Mouse (Mus musculus): ENCODE results near the gene Erbb2.
A peak's percentile ranks its signal among the peaks of the same experiment; 100 is the strongest.

Gene Erbb2

DNA sequence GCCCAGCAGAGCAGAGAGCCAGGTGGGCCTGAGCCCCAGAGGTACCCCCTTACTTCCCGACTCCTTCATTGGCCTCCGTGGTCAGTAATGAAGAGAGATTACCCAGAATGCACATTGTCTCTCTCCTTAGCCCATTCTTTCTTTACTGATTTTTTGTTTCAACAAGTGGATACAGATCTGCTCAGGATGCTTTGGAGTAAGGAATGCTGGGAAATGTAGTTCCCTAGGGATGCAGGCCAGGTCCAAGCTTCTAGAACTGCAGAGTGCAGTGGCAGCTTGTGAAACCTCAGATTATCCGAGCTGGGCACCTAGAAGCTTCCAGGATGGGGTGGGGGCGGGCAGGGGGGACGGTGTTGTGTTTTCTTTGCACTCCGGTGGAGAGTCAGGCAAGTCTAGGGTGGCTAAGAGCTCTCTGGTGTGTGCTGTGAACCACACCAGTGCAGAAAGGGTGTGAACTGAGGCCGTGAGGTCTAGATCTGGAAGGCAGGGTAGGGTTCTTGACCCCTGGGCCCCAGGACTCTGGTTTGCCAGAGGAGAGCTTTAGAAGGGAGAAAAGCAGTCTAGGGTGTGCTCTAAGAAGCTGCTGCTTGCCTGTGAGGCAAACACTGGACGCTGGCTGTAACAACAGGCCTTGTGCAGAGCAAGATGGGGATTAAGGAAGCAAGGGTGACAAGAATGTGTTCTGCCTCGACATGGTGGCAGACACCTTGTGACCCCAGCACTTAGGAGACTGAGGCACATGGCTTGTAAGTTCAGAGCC, 19.7 kb downstream of the Erbb2 start:
- no peak for DNase-seq

DNA sequence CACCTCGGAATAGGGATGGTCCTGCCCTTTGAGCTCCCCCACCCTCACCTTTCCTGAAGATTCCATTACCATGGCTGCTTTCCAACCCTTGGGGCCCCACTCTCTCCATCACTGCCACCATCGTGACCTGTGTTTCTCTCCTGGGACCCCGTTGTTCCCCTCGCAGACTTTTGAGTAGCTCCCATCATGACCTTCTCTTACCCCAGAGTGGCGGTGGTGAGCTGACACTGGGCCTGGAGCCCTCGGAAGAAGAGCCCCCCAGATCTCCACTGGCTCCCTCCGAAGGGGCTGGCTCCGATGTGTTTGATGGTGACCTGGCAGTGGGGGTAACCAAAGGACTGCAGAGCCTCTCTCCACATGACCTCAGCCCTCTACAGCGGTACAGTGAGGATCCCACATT, 23.5 kb downstream of the Erbb2 start:
- no peak for DNase-seq

GRCm38 (mm10) chr11:98437441-98437840, 25.2 kb downstream of the Erbb2 start:
- DNase-seq: no peak

- peak; percentile 98 for DNase-seq
Observed at GRCm38 (mm10) chr11:98438331-98439158, 26.3 kb downstream of the Erbb2 start, which contains the start of gene Mien1. Mien1 (minus strand) TSS chr11:98438991.

DNA sequence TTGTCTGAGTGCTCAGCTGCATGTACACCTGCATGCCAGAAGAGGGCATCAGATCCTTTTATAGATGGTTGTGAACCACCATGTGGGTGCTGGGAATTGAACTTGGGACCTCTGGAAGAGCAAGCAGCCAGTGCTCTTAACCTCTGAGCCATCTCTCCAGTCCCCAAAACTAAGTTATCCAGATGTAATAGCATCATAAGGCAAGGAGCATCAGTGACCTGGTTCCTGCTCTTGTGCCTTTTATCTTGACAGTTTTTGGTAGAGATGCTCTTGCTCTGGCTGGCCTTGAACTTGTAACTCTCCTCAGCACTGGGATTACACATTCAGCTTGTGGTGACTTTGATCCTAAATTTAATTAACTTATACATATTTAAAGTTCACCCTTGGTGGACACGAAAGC, 31.4 kb downstream of the Erbb2 start:
- no peak for DNase-seq

DNA sequence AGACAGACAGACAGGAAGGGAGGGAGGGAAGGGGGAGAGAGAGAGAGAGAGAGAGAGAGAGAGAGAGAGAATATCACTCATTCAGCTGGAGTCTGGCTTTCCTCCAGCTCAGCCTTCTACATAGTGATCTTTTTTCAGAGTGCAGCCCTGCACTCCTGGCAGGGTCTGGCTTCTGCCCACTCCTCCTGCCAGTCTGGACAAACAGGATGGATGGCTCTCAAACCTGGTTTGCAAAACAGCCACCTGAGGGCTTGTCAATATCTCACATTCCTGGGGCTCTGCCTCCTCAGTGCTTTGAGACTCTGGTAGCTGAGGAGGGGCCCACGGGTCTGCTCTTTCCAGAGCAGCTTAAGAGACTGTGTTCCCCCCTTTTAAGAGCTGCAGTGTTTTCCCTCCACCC, 33.0 kb downstream of the Erbb2 start:
- DNase-seq: no peak

- DNase-seq: no peak
Observed at GRCm38 (mm10) chr11:98445679-98446078, 33.4 kb downstream of the Erbb2 start.

DNA sequence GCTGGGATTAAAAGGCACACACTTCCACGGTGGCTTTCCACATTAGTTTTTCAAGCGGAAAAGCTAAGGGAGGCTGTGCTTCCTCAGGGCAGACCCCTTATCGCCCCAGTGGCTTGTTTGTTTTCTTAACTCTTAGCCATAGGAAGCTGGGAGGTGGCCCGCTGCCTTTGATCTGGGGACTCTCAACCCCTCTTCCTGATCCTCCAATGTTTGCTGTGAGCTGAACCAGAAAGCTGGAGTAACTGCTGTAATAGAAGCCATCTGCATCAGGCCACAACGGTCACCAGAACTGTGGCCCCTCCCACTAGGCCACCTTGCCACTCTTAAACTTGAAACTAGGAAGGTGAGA, 33.9 kb downstream of the Erbb2 start, which contains the start of gene Grb7:
Grb7 (plus strand) TSS at position 182 of the 349 bp plus-strand sequence.
- DNase-seq: no peak

DNA sequence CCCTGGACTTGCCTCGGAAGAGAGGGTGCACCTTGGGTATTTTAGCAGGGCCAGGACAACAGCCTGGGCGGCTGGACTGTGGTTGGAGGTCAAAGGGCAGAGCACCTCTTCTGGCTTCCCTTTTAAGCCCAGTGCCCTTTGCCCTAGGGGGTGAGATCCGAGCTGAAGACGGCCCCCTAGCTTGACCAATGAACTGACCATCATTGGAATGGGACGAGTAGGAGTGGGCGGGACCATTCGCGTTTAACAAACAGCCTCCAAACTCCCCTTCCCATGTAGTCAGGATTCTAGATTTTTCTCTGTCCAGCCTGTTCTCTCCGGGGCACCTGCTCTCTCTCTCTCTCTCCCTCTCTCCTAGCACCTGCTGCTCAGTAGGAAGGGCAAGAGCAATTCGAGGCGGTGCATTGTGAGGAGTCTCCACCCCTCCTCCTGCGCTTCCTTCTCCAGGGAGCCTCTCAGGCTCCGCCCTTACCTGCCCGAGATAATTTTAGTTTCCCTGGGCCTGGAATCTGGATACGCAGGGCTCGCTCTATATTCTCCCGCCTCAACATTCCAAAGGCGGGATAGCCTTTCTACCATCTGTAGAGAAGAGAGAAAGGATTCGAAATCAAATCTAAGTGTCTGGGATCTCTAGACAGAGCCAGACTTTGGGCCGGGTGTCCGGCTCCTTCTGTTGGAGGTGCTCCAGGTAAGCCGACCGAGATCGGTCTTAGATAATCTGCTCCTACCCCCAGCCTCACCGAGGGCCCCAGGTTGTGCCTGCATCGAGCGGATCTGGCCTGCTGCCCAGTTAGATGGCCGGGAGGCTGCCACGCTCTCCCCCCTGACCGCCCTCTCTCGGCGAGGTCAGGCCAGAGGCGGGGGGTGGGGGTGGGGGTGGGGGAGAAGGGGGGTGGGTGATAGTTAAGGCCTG, 34.5 kb downstream of the Erbb2 start:
- peak; percentile 55 for DNase-seq

- no peak for DNase-seq
Observed at GRCm38 (mm10) chr11:98447475-98447834, 35.2 kb downstream of the Erbb2 start.

DNA sequence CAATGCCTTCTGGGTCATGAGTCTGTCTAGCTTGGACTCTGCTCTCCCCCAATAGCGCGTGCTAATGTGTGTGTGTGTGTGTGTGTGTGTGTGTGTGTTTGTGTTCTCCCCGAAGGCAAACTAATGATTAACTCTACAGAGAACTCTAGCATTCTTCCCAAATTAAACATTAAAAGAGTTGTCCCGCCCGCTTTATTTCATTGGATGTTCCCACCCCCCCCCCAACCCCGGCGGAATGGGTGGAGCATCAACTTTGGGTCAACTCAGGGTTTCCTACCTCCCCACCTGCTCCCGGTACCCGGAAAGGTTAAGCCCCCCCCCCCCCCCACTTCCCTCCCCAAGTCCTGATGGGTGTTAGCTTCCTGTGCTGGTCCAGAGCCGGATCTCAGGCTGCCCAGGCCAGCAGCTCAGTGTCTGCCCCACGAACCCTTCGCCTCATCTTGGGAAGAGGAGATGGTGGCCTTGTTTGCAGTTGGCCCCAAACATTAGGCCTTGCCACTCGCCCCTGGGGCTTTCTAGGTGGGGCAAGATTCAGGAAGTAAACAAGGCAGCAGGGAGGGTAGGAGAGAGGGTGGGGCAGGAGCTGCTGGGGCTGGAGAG, 36.0 kb downstream of the Erbb2 start:
- no peak for DNase-seq

- DNase-seq: no peak
Observed at GRCm38 (mm10) chr11:98449419-98449818, 37.1 kb downstream of the Erbb2 start.

DNA sequence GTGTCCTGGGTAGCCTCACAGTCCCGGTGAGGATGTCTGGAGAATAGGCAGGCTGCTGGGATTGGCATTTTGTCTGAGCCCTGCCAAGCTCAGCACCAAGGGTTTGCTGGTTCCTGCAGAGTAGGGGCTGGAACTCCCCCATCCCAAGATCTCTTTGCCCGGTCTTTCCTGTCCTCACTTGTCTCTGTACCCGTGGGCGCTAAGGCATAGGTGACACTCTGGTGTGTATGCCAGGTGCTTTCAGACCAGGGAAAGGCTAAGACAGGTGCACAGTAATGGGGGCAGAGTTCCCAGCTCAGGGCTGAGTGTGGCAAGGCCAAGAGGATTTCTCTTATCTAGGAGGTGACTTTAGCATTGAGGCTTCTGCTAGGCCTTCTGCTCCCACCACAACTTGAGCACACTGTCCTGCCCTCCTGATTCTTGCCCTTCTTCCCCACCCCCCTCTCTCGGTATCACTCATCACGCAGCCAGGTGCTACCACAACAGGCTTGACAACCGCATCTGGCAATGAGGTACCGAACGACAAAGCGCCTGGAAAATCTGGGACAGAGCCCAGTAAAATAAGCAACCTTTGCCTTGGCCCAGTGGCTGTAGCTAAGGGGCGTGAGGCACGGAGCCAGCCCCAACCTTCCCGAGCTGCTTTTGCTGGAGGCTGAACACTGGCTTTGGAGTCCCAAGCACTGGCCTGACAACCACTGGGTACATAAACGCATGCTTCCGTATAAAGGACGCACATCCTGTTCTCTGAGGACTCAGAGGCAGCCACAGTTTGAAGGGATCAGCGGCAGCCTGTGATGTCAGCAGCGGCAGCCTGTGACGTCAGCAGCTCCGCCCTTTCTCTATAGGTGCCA, 37.9 kb downstream of the Erbb2 start:
- DNase-seq: no peak

DNA sequence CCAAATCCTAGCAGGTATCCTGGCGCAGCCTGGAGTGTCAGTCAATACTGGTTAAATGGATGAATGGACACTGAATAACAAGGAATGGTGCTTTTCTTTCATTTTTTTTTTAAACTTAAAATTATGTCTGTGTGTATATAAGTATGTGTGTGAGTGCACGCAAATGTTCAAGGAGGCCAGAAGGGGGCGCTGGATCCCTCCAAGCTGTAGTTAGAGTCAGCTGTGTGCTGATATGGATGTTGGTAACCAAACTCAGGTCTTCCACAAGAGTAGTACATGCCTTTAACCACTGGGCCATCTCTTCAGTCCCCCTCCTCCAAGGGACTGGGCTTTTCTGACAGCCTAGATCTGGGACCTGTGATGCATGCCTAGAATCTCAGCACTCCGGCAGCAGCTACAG, 43.2 kb downstream of the Erbb2 start:
- no peak for DNase-seq

DNA sequence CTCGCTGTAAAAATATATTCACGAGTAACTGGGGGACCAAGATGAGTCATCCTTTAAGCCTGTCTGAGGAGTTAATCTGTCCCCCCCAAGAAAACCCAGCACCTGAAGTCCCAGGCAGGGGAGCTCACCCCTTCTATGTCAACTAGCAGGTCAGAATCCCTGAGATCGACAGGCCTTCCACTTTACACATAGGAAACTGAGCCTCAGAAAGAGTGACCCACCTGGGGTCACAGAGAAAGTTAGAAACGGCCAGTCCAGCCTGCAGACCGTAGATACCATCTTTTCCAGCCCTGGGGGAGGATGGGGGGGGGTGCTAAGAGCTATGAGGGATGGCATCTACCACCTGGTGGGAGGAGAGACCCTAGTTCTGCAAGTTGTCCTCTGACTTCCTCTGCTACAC, 44.3 kb downstream of the Erbb2 start:
- no peak for DNase-seq

- no peak for DNase-seq
Observed at GRCm38 (mm10) chr11:98456945-98457344, 44.7 kb downstream of the Erbb2 start.

- peak; percentile 93 for DNase-seq
Observed at GRCm38 (mm10) chr11:98457367-98458120, 45.3 kb downstream of the Erbb2 start.

DNA sequence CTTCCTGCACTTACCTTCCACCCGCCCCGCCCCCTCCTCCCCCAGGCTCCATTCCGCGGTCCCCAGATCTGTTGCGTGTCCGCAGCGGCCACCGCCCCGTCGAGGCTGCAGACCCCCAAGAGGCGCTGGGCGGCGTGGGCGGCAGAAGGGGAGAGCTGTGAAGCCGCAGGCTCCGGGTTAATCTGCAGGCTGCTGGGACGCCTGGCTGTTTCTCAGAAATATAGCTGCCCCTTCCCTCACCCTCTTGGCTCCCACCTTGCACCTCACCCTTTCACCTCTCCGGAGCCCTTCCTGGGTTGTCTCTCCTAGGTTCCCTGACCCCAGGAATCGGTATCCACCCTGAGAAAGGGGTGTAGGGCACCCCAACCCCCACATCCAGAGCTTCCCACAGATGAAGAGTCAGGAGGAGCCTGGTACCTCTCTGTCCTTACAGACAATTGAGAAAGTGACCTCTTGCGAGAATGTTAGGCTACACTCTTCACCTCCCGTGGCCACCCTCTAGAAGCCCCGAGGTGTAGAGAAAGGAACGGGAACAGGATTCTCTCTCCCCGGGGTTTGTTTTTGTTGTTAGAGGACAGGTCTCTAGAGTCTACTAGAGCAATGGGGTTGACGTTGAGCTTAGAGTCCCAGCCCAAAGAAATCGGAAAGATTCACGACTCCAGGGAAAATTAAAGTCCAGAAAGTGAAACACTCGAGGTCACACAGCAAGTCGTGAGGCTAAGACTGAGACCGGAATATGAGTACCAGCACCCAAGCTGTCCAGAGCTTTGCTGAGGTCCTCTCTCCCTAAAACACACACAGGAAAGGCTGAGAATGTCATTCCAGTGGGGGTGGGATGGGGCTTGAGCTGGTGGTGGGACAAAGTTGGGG, 46.1 kb downstream of the Erbb2 start:
- DNase-seq: no peak

- no peak for DNase-seq
Observed at GRCm38 (mm10) chr11:98459071-98459741, 46.9 kb downstream of the Erbb2 start.
